Comparison of ENCODE assay signal across 10 mouse cellular contexts in genomic region chr1:91415311-91415710, GRCm38 (mm10). TPM values are rescaled to one million over a fixed set of nuclear protein-coding genes. Genes with fewer than 3 reads are reported as not detected.
DNase-seq lines count a peak whose midpoint lies in the region; ATAC-seq lines count a peak whose summit lies in the region.
"Had no signal": no experiment of that assay in that cellular context is flagged by ENCODE, and none has a peak within 500 bp of the region (broad histone marks: within the 10 kb centered on the region; RNA-seq: fewer than 3 reads in every experiment).

No protein-coding gene starts in this region.

- no peak overlapping the region for H3K4me2 ChIP-seq in heart, embryonic 15.5 days
- no peak overlapping the region for H3K4me2 ChIP-seq in embryonic facial prominence, embryonic 11.5 days (ENCODE audit: low read depth, low read length)
- peak overlapping the region; percentile 92; the same call in 1 of the 2 replicates for H3K4me2 ChIP-seq in hindbrain, embryonic 12.5 days (replicated peaks)
- H3K4me2 ChIP-seq in midbrain, embryonic 16.5 days (ENCODE audit: low read length), result no peak overlapping the region

- H3K4me3 ChIP-seq in heart, embryonic 15.5 days, result no peak overlapping the region
- no peak overlapping the region for H3K4me3 ChIP-seq in embryonic facial prominence, embryonic 11.5 days (ENCODE audit: low read depth, low read length)
- H3K4me3 ChIP-seq in hindbrain, embryonic 12.5 days, result no peak overlapping the region
- no peak overlapping the region for H3K4me3 ChIP-seq in midbrain, embryonic 16.5 days (ENCODE audit: low read depth, low read length)

- ATAC-seq in heart, embryonic 15.5 days (replicated peaks; ENCODE audit: insufficient number of reproducible peaks, insufficient read depth, low FRiP score, low read depth), result no peak
- ATAC-seq in embryonic facial prominence, embryonic 11.5 days (replicated peaks; ENCODE audit: insufficient number of reproducible peaks, low FRiP score, low TSS enrichment, low read depth), result no peak
- no peak for ATAC-seq in hindbrain, embryonic 12.5 days (ENCODE audit: low FRiP score)
- ATAC-seq in midbrain, embryonic 16.5 days, result no peak

- WGBS in heart, embryonic 15.5 days, result 75% methylated on average over 5 of the region's 5 CpGs
- WGBS in embryonic facial prominence, embryonic 11.5 days, result 75% methylated on average over 5 of the region's 5 CpGs
- WGBS in hindbrain, embryonic 12.5 days, result 76% methylated on average over 5 of the region's 5 CpGs
- WGBS in midbrain, embryonic 16.5 days, result 24% methylated on average over 5 of the region's 5 CpGs

- peaks cover 9% of the 10 kb centered on the region for H3K36me3 ChIP-seq in heart, embryonic 15.5 days
- no peaks in the 10 kb centered on the region; the same call in 1 of the 2 replicates for H3K36me3 ChIP-seq in embryonic facial prominence, embryonic 11.5 days (replicated peaks; ENCODE audit: control insufficient read depth, insufficient read depth, low read depth, low read length)
- H3K36me3 ChIP-seq in hindbrain, embryonic 12.5 days, result peaks cover 7% of the 10 kb centered on the region; the same call in 1 of the 2 replicates
- H3K36me3 ChIP-seq in midbrain, embryonic 16.5 days (ENCODE audit: control insufficient read depth, insufficient read depth, low read length), result no peaks in the 10 kb centered on the region; the same call in 1 of the 2 replicates

- no peaks in the 10 kb centered on the region for H3K27me3 ChIP-seq in heart, embryonic 15.5 days
- no peaks in the 10 kb centered on the region for H3K27me3 ChIP-seq in embryonic facial prominence, embryonic 11.5 days (ENCODE audit: control insufficient read depth, insufficient read depth, low read length)
- no peaks in the 10 kb centered on the region for H3K27me3 ChIP-seq in hindbrain, embryonic 12.5 days
- no peaks in the 10 kb centered on the region for H3K27me3 ChIP-seq in midbrain, embryonic 16.5 days (ENCODE audit: control insufficient read depth, insufficient read depth, low read depth, low read length)
- H3K27me3 ChIP-seq: CH12.LX had no signal

- H3K9me3 ChIP-seq in heart, embryonic 15.5 days (replicated peaks), result no peaks in the 10 kb centered on the region
- H3K9me3 ChIP-seq in embryonic facial prominence, embryonic 11.5 days (replicated peaks; ENCODE audit: control insufficient read depth, low read length), result no peaks in the 10 kb centered on the region
- no peaks in the 10 kb centered on the region for H3K9me3 ChIP-seq in hindbrain, embryonic 12.5 days (replicated peaks)
- H3K9me3 ChIP-seq in midbrain, embryonic 16.5 days (replicated peaks; ENCODE audit: control insufficient read depth, low read length, poor library complexity, severe bottlenecking), result no peaks in the 10 kb centered on the region

- no peak for DNase-seq in heart, adult 9 months (ENCODE audit: low spot score in 2 of 2)
- no peak for DNase-seq in embryonic facial prominence, embryonic 11.5 days (ENCODE audit: low spot score)
- DNase-seq in right cerebral cortex, postnatal 4 days, result no peak
- no peak for DNase-seq in adrenal gland, postnatal 36 days
- DNase-seq in yolk sac, embryonic 10.5 days (ENCODE audit: low spot score), result no peak
- DNase-seq: adrenal gland, postnatal 10 days had no signal

- H3K4me1 ChIP-seq in heart, embryonic 15.5 days (replicated peaks), result peaks cover 33% of the 10 kb centered on the region
- H3K4me1 ChIP-seq in embryonic facial prominence, embryonic 11.5 days (ENCODE audit: control insufficient read depth, insufficient read depth, low read length), result peaks cover 4% of the 10 kb centered on the region; the same call in 1 of the 2 replicates
- peaks cover 38% of the 10 kb centered on the region for H3K4me1 ChIP-seq in hindbrain, embryonic 12.5 days
- peaks cover 29% of the 10 kb centered on the region for H3K4me1 ChIP-seq in midbrain, embryonic 16.5 days (ENCODE audit: control insufficient read depth, insufficient read depth, low read length)

- peak overlapping the region; percentile 52; the same call in 1 of the 2 replicates for H3K9ac ChIP-seq in heart, embryonic 15.5 days
- H3K9ac ChIP-seq in embryonic facial prominence, embryonic 11.5 days (replicated peaks; ENCODE audit: low read length), result no peak overlapping the region
- peak overlapping the region; percentile 64; the same call in 1 of the 2 replicates for H3K9ac ChIP-seq in hindbrain, embryonic 12.5 days
- H3K9ac ChIP-seq in midbrain, embryonic 16.5 days (ENCODE audit: low read depth, low read length), result no peak overlapping the region; the same call in 1 of the 2 replicates

- peak overlapping the region; percentile 97 for H3K27ac ChIP-seq in heart, embryonic 15.5 days
- peak overlapping the region; percentile 63 for H3K27ac ChIP-seq in embryonic facial prominence, embryonic 11.5 days (replicated peaks; ENCODE audit: low read depth, low read length)
- peak overlapping the region; percentile 97 for H3K27ac ChIP-seq in hindbrain, embryonic 12.5 days
- peak overlapping the region; percentile 91 for H3K27ac ChIP-seq in midbrain, embryonic 16.5 days (ENCODE audit: low read length)

RNA-seq across cellular contexts. Expression of gene Hes6, which starts 1.5 kb away (rescaled TPM):
- polyA plus RNA-seq in heart, embryonic 15.5 days (2015; fragmentation: Nextera tagmentation; extraction: Ambion mirVana), result 72.4 and 128 TPM in 2 replicates
- 112 and 126 TPM in 2 replicates for polyA plus RNA-seq in embryonic facial prominence, embryonic 11.5 days (2014; fragmentation: Nextera tagmentation; extraction: Ambion mirVana)
- polyA plus RNA-seq in hindbrain, embryonic 12.5 days (2016; fragmentation: Nextera tagmentation; extraction: Ambion mirVana), result 274 and 304 TPM in 2 replicates
- polyA plus RNA-seq in midbrain, embryonic 16.5 days (2015; fragmentation: Nextera tagmentation; extraction: Ambion mirVana), result 153 and 173 TPM in 2 replicates
- 100 to 1,000 TPM; 274 to 679 TPM for total RNA-seq in adrenal gland, postnatal 36 days (2021)

RNA-seq across cellular contexts. Expression of gene Ilkap, which starts 16.7 kb away (rescaled TPM):
- polyA plus RNA-seq in heart, embryonic 15.5 days (2015; fragmentation: Nextera tagmentation; extraction: Ambion mirVana), result 96.7 and 110 TPM in 2 replicates
- polyA plus RNA-seq in embryonic facial prominence, embryonic 11.5 days (2014; fragmentation: Nextera tagmentation; extraction: Ambion mirVana), result 178 and 193 TPM in 2 replicates
- polyA plus RNA-seq in hindbrain, embryonic 12.5 days (2016; fragmentation: Nextera tagmentation; extraction: Ambion mirVana), result 147 and 148 TPM in 2 replicates
- 141 and 143 TPM in 2 replicates for polyA plus RNA-seq in midbrain, embryonic 16.5 days (2015; fragmentation: Nextera tagmentation; extraction: Ambion mirVana)
- 100 to 1,000 TPM in 1 of 2 experiments, 10 to 100 TPM in 1; 97.0 to 132 TPM for total RNA-seq in adrenal gland, postnatal 36 days (2021)

RNA-seq across cellular contexts. Expression of gene Per2, which starts 43.8 kb away (rescaled TPM):
- 4.5 and 5.0 TPM in 2 replicates for polyA plus RNA-seq in heart, embryonic 15.5 days (2015; fragmentation: Nextera tagmentation; extraction: Ambion mirVana)
- polyA plus RNA-seq in embryonic facial prominence, embryonic 11.5 days (2014; fragmentation: Nextera tagmentation; extraction: Ambion mirVana), result 0.97 and 1.2 TPM in 2 replicates
- 3.6 and 3.8 TPM in 2 replicates for polyA plus RNA-seq in hindbrain, embryonic 12.5 days (2016; fragmentation: Nextera tagmentation; extraction: Ambion mirVana)
- 4.5 and 5.1 TPM in 2 replicates for polyA plus RNA-seq in midbrain, embryonic 16.5 days (2015; fragmentation: Nextera tagmentation; extraction: Ambion mirVana)
- 10 to 100 TPM; 37.1 to 84.7 TPM for total RNA-seq in adrenal gland, postnatal 36 days (2021)

RNA-seq across cellular contexts. Expression of gene Erfe, which starts 49.1 kb away (rescaled TPM):
- polyA plus RNA-seq in heart, embryonic 15.5 days (2015; fragmentation: Nextera tagmentation; extraction: Ambion mirVana), result 0.78 and 1.5 TPM in 2 replicates
- polyA plus RNA-seq in embryonic facial prominence, embryonic 11.5 days (2014; fragmentation: Nextera tagmentation; extraction: Ambion mirVana), result 1.3 and 2.0 TPM in 2 replicates
- polyA plus RNA-seq in hindbrain, embryonic 12.5 days (2016; fragmentation: Nextera tagmentation; extraction: Ambion mirVana), result 0.49 and 0.90 TPM in 2 replicates
- 0.18 and 0.25 TPM in 2 replicates for polyA plus RNA-seq in midbrain, embryonic 16.5 days (2015; fragmentation: Nextera tagmentation; extraction: Ambion mirVana)
- total RNA-seq in adrenal gland, postnatal 36 days (2021), result 10 to 100 TPM in 1 of 2 experiments, 1 to 10 TPM in 1; 3.8 to 42.2 TPM

Comparison
In these comparisons a context has a peak if more than half of its experiments do, and no peak if none do; other contexts are left out.
1. H3K9ac ChIP-seq: peak in heart, embryonic 15.5 days (single experiment) and hindbrain, embryonic 12.5 days (single experiment); none in embryonic facial prominence, embryonic 11.5 days (single experiment) and midbrain, embryonic 16.5 days (single experiment).
2. Peak in every context shown above with its lines, with median percentiles within 50 percentile points of each other: H3K27ac ChIP-seq.